Mouse (Mus musculus) adrenal gland, adult 2 months (tissue): ENCODE results near the gene Nemf. TPM values are rescaled to one million over a fixed set of nuclear protein-coding genes. Genes with fewer than 3 reads are reported as not detected.

Experiments
- DNase-seq: peaks from one replicate; pipeline ENCODE4 v3.0.0; 2021
- polyA plus RNA-seq: library from polyadenylated mRNA; depleted of rRNA; stranded (reverse); fragments of >200 nt; gene quantifications from 2 replicates; pipeline ENCODE4 v1.2.3, GENCODE M21; 2012
- total RNA-seq, 2 experiments: library from RNA; stranded (reverse); gene quantifications; 2 replicates each; pipeline ENCODE4 v1.2.3; 2021

The Nemf gene
- total and polyA plus RNA-seq, 3 experiments = 0.61 to 41.5 (median 40.8) TPM

DNA sequence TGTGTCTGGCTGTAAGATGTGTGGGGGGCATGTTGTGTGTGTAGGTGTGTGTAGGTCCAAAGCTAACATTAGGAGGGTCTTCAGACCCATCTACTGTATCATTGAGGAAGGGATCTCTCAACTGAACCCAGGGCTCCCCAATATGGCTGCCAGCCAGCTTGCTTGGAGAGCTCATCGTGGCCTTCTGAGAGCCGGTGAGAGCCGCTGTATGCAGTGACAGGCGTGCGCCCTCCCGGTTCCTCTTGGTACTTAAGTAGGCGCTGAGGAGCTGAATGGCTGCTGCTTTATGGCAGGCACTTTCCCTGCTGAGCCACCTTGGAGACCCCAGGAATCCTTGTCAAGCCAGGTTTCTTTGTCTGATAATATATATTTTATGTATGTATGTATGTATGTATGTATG is 50.6 kb downstream of the Nemf start:
- DNase-seq = no peak

DNA sequence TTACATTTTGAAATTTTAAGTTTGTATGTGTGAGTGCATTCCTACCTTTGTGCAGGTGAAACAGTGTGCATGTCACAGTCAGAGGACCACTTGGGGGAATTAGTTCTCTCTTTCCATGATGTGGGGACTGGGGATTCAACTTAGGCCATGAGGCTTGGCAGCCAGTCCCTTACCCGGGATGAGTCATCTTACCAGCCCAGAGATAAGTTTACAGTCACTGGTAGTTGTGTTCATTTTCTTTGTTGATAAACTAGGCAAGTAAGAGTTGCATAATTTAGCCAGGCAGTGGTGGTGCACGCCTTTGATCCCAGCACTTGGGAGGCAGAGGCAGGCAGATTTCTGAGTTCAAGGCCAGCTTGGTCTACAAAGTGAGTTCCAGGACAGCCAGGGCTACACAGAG is 52.9 kb downstream of the Nemf start:
- no peak for DNase-seq

DNA sequence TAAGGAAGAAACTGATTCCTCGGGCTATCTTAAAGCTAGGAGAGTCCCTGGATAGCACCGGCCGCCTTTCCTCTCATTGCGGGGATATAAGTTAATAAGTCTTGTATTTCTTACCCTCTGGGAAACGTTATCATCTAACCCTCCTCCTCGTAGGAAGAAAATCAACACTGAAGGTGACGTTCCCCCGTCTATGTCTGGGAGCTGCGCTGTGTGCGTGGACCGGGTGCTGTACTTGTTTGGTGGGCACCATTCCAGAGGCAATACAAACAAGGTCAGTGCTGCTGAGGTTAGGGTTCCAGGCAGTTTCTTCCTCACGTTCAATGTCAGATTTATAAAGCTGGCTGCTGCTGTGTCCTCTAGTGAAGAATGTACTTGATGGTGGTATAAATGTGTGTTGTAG is 54.8 kb downstream of the Nemf start:
- peak; percentile 49 for DNase-seq

- DNase-seq = no peak
Measured at GRCm38 (mm10) chr12:69300391-69300790, 56.6 kb downstream of the Nemf start.

DNA sequence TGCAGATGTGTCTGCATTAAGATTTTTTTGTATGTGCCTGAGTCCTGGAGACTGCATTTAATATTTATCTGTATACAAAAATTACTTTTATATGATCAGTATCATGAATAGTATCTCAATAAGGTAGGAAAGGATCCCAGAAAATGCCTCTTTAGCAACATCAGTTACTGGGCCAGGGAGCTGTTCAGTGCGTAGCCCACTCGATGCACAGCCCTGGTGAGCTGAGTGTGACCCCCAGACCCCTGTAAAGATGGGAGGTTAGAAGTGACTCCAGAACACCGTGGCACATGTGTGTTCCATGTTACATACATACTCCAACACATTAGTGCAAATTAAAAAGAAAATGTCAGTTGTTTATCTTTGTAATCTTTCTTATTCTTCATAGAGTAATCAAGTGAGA is 57.1 kb downstream of the Nemf start:
- no peak for DNase-seq

GRCm38 (mm10) chr12:69299231-69299630 is 57.7 kb downstream of the Nemf start:
- DNase-seq = peak; percentile 74

DNA sequence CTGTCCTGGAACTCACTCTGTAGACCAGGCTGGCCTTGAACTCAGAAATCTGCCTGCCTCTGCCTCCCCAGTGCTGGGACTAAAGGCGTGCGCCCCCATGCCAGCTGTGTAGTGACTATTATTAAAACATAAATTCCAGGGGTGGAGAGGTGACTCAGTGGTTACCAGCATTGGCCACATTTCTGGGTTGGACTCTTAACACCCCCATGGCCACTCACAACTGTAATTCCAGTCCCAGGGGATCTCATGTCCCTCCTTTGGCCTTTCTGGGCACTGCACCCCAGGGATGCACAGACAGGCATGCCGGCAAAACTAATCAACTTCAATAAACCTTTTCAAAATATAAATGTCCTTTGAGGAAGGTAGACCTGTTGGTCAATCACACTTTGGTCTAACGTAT is 58.7 kb downstream of the Nemf start:
- no peak for DNase-seq

DNA sequence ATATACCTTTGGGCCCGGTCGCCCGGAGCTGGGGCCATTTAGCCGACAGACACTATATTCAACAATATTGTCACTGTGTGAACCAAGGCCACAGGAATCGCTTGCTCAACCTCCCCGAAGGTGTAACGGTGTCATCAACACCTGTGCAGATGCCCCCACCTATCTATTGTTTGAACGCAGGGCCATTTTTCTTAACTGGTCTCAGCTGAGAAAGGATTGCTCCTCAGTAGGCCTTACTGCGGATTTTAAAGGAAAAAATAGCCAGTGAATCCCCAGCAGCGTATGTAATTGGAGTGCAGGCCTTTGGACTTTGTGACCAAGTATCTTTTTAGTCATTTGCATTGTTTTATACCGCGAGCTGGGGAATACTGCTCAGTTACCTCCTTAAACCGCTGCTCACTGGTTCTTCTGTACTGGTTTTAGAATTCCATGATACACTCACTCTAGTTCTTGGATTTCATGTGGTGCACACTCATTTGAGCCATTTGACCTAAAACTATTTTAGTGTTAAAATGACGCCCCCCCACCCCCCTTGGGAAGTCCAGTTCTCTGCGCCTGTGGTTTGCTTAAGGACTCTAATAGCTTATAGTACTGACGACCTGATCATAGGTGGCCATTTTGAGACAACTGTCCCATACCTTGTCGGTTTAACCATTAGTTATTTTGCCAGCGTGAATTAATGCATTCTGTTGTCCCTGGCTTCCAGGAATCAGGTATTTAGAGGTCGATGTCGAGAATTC is 59.4 kb downstream of the Nemf start:
- DNase-seq = no peak

DNA sequence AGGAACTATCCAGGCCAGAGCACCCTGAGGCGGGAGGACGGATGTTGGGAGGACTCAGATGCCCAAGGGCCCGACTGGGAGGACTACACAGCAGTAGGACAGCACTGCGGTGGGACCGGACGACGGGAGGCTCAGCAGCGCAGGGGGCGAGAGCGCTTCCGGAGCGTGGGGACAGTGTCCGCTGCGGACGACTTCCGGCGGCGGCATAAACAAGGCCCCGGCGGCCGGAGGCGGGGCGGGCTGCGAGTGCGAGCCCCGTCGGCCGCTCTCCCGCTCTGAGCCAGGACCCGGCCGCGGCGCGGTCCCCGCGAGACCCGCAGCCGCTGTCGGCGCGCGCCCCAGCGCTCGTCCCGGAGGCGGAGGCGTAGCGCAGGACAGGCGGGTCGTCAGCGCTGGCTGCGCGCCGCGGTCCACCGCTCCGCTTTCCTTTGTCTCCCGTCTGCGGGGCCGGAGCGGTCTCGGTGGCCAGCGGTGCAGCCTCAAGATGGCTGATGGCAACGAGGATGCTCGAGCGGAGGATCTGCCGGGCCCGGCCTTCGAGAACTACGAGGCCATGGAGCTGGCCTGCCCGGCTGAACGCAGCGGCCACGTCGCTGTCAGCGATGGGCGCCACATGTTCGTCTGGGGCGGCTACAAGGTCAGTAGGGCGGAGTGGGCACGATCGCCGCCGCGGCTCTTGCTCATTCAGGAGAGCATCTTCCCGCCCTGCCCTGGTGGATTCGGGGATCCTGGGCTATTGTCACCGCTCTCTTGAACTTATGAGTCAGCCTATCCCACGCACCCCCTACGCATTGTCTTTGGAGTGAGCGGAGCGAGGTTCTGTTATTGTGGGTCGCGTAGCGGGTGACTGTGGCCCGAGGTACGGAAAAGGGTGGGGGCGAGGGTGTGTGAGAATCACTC is 60.2 kb downstream of the Nemf start, which contains the start of gene Klhdc2:
Klhdc2 (plus strand) TSS at position 171 of the 900 bp plus-strand sequence.
- DNase-seq = peak; percentile 92

GRCm38 (mm10) chr12:69295651-69296050 is 61.3 kb downstream of the Nemf start:
- no peak for DNase-seq

DNA sequence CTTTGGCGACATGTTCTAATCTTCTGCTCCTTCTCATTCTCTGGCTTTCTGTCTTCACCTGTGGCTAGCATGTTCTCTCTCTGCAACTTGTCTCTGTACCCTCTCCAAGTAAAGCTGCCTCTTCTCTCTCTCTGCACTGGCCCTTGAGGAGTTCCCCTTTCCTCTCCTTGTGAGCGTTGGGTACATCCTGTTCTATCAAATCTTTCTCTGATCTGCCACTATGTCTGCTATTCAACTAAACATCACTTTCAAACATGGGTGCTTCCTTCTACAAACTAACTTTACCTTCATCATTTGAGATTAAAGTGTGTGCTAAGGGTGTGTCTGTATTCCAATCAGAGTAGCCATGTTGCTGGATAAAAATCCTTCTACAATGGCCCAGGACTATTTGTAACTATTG is 62.0 kb downstream of the Nemf start:
- no peak for DNase-seq

DNA sequence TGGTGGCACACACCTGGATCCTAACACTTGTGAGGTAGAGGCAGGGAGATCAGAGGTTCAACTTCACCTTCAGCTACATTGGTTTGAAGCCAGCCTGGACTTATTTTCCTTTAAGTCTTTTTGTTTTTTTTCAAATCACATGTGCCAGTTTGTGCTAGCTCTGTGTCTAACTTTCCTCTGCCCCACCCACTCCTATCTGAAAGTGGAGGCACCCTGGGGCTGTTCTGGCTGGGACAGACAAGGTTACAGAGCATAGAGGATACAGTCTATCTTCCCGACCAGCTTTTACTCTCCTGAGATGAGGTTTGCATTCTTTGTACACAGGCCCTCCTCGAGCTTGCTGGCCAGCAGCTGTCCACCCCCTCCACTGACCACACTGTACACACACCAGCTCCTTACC is 63.1 kb downstream of the Nemf start:
- no peak for DNase-seq

DNA sequence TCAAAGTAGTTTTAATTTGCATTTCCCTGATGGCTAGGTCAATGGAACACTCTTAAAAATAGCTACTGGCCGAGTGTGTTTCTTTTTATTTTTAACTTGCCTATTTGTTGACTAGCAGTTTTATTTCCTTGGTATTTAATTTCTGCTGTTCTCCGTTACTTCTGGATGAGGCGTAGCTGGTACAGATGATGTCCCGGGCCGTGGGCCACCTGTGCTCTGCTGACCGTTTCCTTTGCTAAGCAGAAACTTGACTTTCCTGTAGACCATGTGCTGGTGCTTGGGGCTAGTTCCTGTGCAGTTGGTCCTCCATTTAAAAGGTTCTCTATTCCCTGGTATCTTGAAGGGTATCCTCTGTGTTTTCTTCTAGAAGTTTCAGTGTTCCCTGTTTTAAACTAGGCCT is 64.6 kb downstream of the Nemf start:
- no peak for DNase-seq

- no peak for DNase-seq
Measured at GRCm38 (mm10) chr12:69288699-69289098, 68.3 kb downstream of the Nemf start.

DNA sequence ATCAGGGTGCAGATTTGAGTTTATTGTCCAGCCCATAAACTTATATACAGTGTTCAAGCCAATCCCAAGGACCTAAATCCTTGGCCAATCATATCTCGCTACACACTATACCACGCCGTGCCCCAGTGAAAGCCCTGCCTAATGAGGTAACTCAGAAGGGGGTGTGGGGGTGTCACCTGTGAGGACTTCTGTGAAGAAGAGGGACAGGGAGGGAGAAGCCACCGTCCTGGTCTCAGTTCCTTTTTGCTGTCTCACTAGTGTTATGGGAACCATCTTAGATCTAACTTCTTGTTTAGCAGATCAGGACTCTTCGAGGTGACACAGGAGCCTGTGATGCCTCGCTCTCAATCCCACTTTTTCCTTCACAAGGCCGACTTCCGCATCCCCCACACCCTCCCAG is 69.4 kb downstream of the Nemf start:
- DNase-seq = no peak

- DNase-seq = no peak
Measured at GRCm38 (mm10) chr12:69283146-69283545, 73.8 kb downstream of the Nemf start.

DNA sequence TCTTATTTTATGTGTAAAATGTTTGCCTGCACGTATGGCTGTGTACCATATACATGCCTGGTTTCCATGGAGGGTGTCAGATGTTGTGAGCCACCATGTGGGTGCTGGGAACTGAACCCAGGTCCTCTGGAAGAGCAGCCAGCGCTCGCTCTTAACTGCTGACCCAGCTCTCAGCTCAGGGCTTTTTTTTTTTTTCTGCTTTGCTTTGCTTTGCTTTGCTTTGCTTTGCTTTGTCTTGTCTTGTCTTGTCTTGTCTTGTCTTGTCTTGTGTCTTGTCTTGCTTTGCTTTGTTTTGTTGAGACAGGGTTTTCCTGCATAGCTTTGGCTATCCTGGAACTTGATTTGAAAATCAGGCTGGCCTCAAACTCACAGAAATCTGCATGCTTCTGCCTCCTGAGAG is 76.0 kb downstream of the Nemf start:
- DNase-seq = no peak

- DNase-seq = no peak
Measured at GRCm38 (mm10) chr12:69279931-69280469, 77.0 kb downstream of the Nemf start.

GRCm38 (mm10) chr12:69268956-69269355 is 88.0 kb downstream of the Nemf start:
- no peak for DNase-seq

GRCm38 (mm10) chr12:69267956-69268632 is 88.9 kb downstream of the Nemf start:
- no peak for DNase-seq

GRCm38 (mm10) chr12:69265031-69265430 is 91.9 kb downstream of the Nemf start:
- no peak for DNase-seq

GRCm38 (mm10) chr12:69262251-69262650 is 94.7 kb downstream of the Nemf start:
- no peak for DNase-seq
